Mouse (Mus musculus) cerebellum, postnatal 25 days (tissue): ENCODE results near the gene Gm10719.
A peak's percentile ranks its signal among the peaks of the same experiment; 100 is the strongest.
"Not testable (repeated sequence)": the region's sequence is repeated elsewhere in the genome, so short reads cannot be mapped to it uniquely, and the experiment has no call there.

Experiments used
- DNase-seq, 2 experiments: peaks; one replicate each; pipeline ENCODE4 v3.0.0; 2021; ENCODE audit warnings: mixed read lengths in 2 of 2

The Gm10719 gene

GRCm38 (mm10) chr9:3017108-3017507 is at the start of gene Gm10719:
Gene Gm10719, plus strand, starts transcription at chr9:3017408.
- not testable (repeated sequence) for DNase-seq

- peak; percentile 1 to 3 for DNase-seq
These were observed 16.7 kb upstream of the Gm10719 start, which contains the start of gene Gm10722 for GRCm38 (mm10) chr9:3000445-3000972. Gene Gm10722, plus strand, starts transcription at chr9:3000922.

DNA sequence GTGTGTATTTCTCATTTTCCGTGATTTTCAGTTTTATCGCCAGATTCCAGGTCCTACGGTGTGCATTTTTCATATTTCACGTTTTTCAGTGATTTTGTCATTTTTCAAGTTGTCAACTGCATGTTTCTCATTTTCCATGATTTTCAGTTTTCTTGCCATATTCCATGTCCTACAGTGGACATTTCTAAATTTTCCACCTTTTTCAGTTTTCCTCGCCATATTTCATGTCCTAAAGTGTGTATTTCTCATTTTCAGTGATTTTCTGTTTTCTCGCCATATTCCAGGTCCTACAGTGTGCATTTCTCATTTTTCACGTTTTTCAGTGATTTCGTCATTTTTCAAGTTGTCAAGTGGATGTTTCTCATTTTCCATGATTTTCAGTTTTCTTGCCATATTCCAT is 16.2 kb upstream of the Gm10719 start:
- peak in 1 of 2 experiments; percentile 9 for DNase-seq

GRCm38 (mm10) chr9:3001948-3002659 is 15.1 kb upstream of the Gm10719 start:
- peak; percentile 89 to 94 for DNase-seq

GRCm38 (mm10) chr9:3002794-3003396 is 14.3 kb upstream of the Gm10719 start, which contains the start of gene Gm11168:
Gene Gm11168, plus strand, starts transcription at chr9:3003346.
- peak in 1 of 2 experiments; percentile 6 for DNase-seq

- not testable (repeated sequence) for DNase-seq
These were observed 11.0 kb upstream of the Gm10719 start for GRCm38 (mm10) chr9:3006179-3006578.

GRCm38 (mm10) chr9:3006636-3007035 is 10.6 kb upstream of the Gm10719 start:
- DNase-seq, result peak in 1 of 2 experiments; percentile 74

DNA sequence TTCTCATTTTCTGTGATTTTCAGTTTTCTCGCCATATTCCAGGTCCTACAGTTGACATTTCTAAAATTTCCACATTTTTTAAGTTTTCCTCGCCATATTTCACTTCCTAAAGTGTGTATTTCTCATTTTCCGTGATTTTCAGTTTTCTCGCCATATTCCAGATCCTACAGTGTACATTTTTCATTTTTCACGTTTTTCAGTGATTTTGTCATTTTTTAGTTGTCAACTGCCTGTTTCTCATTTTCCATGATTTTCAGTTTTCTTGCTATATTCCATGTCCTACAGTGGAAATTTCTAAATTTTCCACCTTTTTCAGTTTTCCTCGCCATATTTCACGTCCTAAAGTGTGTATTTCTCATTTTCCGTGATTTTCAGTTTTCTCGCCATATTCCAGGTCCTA is 9.9 kb upstream of the Gm10719 start:
- DNase-seq, result peak in 1 of 2 experiments; percentile 2

DNA sequence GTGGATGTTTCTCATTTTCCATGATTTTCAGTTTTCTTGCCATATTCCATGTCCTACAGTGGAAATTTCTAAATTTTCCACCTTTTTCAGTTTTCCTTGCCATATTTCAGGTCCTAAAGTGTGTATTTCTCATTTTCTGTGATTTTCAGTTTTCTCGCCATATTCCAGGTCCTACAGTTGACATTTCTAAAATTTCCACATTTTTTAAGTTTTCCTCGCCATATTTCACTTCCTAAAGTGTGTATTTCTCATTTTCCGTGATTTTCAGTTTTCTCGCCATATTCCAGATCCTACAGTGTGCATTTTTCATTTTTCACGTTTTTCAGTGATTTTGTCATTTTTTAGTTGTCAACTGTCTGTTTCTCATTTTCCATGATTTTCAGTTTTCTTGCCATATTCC is 7.9 kb upstream of the Gm10719 start:
- DNase-seq, result not testable (repeated sequence)

- not testable (repeated sequence) for DNase-seq
These were observed 5.1 kb upstream of the Gm10719 start for GRCm38 (mm10) chr9:3012054-3012621.

- not testable (repeated sequence) for DNase-seq
These were observed 4.4 kb upstream of the Gm10719 start, which contains the start of gene Gm10721 for GRCm38 (mm10) chr9:3012733-3013279. Gene Gm10721, plus strand, starts transcription at chr9:3013140.

DNA sequence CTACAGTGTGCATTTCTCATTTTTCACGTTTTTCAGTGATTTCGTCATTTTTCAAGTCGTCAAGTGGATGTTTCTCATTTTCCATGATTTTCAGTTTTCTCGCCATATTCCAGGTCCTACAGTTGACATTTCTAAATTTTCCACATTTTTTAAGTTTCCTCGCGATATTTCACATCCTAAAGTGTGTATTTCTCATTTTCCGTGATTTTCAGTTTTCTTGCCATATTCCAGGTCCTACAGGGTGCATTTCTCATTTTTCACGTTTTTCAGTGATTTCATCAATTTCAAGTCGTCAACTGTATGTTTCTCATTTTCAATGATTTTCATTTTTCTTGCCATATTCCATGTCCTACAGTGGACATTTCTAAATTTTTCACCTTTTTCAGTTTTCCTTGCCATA is 1.9 kb upstream of the Gm10719 start, which contains the start of gene Gm10720:
Gene Gm10720, plus strand, starts transcription at position 301 of the 400 bp plus-strand sequence.
- DNase-seq, result not testable (repeated sequence)

DNA sequence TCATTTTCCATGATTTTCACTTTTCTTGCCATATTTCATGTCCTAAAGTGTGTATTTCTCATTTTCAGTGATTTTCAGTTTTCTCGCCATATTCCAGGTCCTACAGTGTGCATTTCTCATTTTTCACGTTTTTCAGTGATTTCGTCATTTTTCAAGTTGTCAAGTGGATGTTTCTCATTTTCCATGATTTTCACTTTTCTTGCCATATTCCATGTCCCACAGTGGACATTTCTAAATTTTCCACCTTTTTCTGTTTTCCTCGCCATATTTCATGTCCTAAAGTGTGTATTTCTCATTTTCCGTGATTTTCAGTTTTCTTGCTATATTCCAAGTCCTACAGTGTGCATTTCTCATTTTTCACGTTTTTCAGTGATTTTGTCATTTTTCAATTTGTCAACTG is 1.3 kb upstream of the Gm10719 start:
- DNase-seq, result peak in 1 of 2 experiments; percentile 2

DNA sequence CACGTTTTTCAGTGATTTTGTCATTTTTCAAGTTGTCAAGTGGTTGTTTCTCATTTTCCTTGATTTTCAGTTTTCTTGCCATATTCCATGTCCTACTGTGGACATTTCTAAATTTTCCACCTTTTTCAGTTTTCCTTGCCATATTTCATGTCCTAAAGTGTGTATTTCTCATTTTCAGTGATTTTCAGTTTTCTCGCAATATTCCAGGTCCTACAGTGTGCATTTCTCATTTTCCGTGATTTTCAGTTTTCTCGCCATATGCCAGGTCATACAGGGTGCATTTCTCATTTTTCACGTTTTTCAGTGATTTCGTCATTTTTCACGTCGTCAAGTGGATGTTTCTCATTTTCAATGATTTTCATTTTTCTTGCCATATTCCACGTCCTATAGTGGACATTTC is 1.7 kb downstream of the Gm10719 start:
- DNase-seq, result peak; percentile 91

DNA sequence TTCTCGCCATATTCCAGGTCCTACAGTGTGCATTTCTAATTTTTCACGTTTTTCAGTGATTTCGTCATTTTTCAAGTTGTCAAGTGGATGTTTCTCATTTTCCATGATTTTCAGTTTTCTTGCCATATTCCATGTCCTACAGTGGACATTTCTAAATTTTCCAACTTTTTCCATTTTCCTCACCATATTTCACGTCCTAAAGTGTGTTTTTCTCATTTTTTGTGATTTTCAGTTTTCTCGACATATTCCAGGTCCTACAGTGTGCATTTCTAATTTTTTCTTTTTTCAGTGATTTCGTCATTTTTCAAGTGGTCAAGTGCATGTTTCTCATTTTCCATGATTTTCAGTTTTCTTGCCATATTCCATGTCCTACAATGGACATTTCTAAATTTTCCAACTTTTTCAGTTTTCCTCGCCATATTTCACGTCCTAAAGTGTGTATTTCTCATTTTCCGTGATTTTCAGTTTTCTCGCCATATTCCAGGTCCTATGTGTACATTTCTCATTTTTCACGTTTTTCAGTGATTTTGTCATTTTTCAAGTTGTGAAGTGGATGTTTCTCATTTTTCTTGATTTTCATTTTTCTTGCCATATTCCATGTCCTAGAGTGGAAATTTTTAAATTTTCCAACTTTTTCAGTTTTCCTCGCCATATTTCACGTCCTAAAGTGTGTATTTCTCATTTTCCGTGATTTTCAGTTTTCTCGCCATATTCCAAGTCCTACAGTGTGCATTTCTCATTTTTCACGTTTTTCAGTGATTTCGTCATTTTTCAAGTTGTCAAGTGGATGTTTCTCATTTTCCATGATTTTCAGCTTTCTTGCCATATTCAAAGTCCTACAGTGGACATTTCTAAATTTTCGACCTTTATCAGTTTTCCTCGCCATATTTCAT is 2.9 kb downstream of the Gm10719 start:
- DNase-seq, result peak; percentile 52 to 67

- peak in 1 of 2 experiments; percentile 41 for DNase-seq
These were observed 5.3 kb downstream of the Gm10719 start for GRCm38 (mm10) chr9:3022316-3023008.

DNA sequence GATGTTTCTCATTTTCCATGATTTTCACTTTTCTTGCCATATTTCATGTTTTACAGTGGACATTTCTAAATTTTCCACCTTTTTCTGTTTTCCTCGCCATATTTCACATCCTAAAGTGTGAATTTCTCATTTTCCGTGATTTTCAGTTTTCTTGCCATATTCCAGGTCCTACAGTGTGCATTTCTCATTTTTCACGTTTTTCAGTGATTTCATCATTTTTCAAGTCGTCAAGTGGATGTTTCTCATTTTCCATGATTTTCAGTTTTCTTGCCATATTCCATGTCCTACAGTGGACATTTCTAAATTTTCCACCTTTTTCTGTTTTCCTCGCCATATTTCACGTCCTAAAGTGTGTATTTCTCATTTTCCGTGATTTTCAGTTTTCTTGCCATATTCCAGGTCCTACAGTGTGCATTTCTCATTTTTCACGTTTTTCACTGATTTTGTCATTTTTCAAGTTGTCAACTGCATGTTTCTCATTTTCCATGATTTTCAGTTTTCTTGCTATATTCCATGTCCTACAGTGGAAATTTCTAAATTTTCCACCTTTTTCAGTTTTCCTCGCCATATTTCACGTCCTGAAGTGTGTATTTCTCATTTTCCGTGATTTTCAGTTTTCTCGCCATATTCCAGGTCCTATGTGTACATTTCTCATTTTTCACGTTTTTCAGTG is 6.2 kb downstream of the Gm10719 start, which contains the start of gene Gm10718:
Gene Gm10718, plus strand, starts transcription at position 236 of the 673 bp plus-strand sequence.
- peak; percentile 3 to 6 for DNase-seq

- peak in 1 of 2 experiments; percentile 43 for DNase-seq
These were observed 6.9 kb downstream of the Gm10719 start for GRCm38 (mm10) chr9:3023985-3024648.

DNA sequence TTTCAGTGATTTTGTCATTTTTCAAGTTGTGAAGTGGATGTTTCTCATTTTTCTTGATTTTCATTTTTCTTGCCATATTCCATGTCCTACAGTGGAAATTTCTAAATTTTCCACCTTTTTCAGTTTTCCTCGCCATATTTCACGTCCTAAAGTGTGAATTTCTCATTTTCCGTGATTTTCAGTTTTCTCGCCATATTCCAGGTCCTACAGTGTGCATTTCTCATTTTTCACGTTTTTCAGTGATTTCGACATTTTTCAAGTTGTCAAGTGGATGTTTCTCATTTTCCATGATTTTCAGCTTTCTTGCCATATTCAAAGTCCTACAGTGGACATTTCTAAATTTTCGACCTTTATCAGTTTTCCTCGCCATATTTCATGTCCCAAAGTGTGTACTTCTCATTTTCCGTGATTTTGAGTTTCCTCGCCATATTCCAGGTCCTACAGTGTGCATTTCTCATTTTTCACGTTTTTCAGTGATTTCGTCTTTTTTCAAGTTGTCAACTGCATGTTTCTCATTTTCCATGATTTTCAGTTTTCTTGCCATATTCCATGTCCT is 7.8 kb downstream of the Gm10719 start, which contains the start of gene Gm10717:
Gene Gm10717, plus strand, starts transcription at position 506 of the 556 bp plus-strand sequence.
- DNase-seq, result peak in 1 of 2 experiments; percentile 19
